Mouse (Mus musculus): ENCODE results near the gene 4931409K22Rik.
"Not testable (repeated sequence)": the region's sequence is repeated elsewhere in the genome, so short reads cannot be mapped to it uniquely, and the experiment has no call there.

4931409K22Rik gene

GRCm38 (mm10) chr5:24592471-24593160, 36.0 kb upstream of the 4931409K22Rik start:
- peak; percentile 93 for DNase-seq

GRCm38 (mm10) chr5:24591796-24592470, 35.3 kb upstream of the 4931409K22Rik start:
- DNase-seq = peak; percentile 92

- DNase-seq = peak; percentile 94
Observed at GRCm38 (mm10) chr5:24591268-24591721, 34.7 kb upstream of the 4931409K22Rik start.

GRCm38 (mm10) chr5:24589511-24590500, 33.2 kb upstream of the 4931409K22Rik start:
- DNase-seq = peak; percentile 87

GRCm38 (mm10) chr5:24587200-24587577, 30.6 kb upstream of the 4931409K22Rik start:
- peak; percentile 91 for DNase-seq

- DNase-seq = peak; percentile 99
Observed at GRCm38 (mm10) chr5:24586547-24587199, 30.1 kb upstream of the 4931409K22Rik start, which contains the start of gene Chpf2. Gene Chpf2 (plus strand): TSS chr5:24586741.

GRCm38 (mm10) chr5:24586106-24586505, 29.5 kb upstream of the 4931409K22Rik start:
- no peak for DNase-seq

- peak; percentile 91 for DNase-seq
Observed at GRCm38 (mm10) chr5:24578109-24578963, 21.7 kb upstream of the 4931409K22Rik start.

- peak; percentile 100 for DNase-seq
Observed at GRCm38 (mm10) chr5:24577183-24577929, 20.7 kb upstream of the 4931409K22Rik start, which contains the start of gene Abcf2. Gene Abcf2 (minus strand): TSS chr5:24577467.

- no peak for DNase-seq
Observed at GRCm38 (mm10) chr5:24576801-24577182, 20.2 kb upstream of the 4931409K22Rik start.

GRCm38 (mm10) chr5:24575948-24576347, 19.3 kb upstream of the 4931409K22Rik start:
- no peak for DNase-seq

GRCm38 (mm10) chr5:24555335-24555734, 1.3 kb downstream of the 4931409K22Rik start:
- DNase-seq = not testable (repeated sequence)

GRCm38 (mm10) chr5:24553621-24554244, 2.9 kb downstream of the 4931409K22Rik start:
- no peak for DNase-seq

- DNase-seq = no peak
Observed at GRCm38 (mm10) chr5:24551317-24551688, 5.3 kb downstream of the 4931409K22Rik start.

GRCm38 (mm10) chr5:24550598-24551316, 5.9 kb downstream of the 4931409K22Rik start:
- DNase-seq = peak; percentile 95

GRCm38 (mm10) chr5:24542643-24543042, 14.0 kb downstream of the 4931409K22Rik start:
- no peak for DNase-seq

- peak; percentile 91 for DNase-seq
Observed at GRCm38 (mm10) chr5:24541144-24541569, 15.5 kb downstream of the 4931409K22Rik start.

GRCm38 (mm10) chr5:24540387-24541143, 16.0 kb downstream of the 4931409K22Rik start, which contains the start of gene Asb10:
Gene Asb10 (minus strand): TSS chr5:24540978.
- peak; percentile 99 for DNase-seq
